Mouse (Mus musculus) testis, adult 2 months (tissue): ENCODE measurements at regions not wholly inside any gene's neighbourhood (a gene's known extent, or its start where the extent isn't known, plus 50 kb on each side); places are given as distances from the start of the nearest gene placed in this dataset.

Source experiments
- CTCF ChIP-seq: fragments of 200-500 bp; IDR thresholded peaks from 2 replicates; pipeline ENCODE4 v1.5.1; 2012; ENCODE audit warnings: low read depth, mild to moderate bottlenecking, inconsistent platforms, low read length, moderate library complexity; ENCODE audit not compliant: control insufficient read depth, insufficient read depth, insufficient replicate concordance
- POLR2A ChIP-seq: fragments of 200-500 bp; IDR thresholded peaks from 2 replicates; pipeline ENCODE4 v1.6.1; 2012; ENCODE audit warnings: low read depth, mild to moderate bottlenecking, inconsistent platforms, low read length, moderate library complexity; ENCODE audit not compliant: control insufficient read depth

DNA sequence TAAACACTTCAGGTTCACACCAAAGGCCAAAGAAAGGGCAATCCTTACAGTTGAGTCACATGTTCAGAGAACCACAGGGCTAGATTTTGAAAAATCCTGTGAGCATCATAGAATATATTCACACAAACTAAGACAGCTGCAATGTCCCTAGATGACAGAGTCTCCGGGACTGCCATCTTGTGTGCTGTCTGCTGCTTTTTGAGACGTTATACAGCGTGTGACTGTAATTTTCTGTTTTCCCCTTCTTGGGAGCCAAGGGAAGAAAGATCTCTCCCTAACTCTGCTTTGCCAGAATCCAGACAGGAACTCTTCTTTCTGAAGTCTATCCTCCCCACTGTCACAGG lies 109.1 kb upstream of the Arhgap5 start:
- TF ChIP-seq POLR2A (no peak), CTCF (no peak)
